Mouse (Mus musculus) brain, adult 2 months (tissue): ENCODE results near the gene Lrp5.
"Not testable (repeated sequence)": the region's sequence is repeated elsewhere in the genome, so short reads cannot be mapped to it uniquely, and the experiment has no call there.

Experiments
- DNase-seq: peaks from one replicate; pipeline ENCODE4 v3.0.0; 2011; ENCODE audit warnings: low read depth, low spot score

Lrp5 gene

DNA sequence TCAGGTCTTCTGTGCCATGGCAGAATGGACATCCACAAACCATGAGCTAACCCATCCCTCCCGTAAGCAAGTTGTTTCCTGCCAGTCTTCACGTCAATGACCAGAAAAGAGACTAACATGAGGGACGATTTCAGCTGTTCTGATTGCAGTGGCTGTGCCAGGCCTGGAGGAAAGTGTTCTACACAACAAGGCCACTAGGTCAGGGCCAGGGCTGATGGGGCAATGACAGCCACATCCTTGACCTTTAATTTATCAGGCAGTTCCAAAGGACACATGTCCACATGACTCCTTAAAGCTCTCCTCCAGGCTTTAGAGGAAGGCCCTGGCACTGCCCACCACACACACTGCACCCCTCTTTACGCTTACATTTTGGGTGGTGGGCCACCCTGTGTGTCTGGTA, 9.1 kb upstream of the Lrp5 start:
- DNase-seq: no peak

DNA sequence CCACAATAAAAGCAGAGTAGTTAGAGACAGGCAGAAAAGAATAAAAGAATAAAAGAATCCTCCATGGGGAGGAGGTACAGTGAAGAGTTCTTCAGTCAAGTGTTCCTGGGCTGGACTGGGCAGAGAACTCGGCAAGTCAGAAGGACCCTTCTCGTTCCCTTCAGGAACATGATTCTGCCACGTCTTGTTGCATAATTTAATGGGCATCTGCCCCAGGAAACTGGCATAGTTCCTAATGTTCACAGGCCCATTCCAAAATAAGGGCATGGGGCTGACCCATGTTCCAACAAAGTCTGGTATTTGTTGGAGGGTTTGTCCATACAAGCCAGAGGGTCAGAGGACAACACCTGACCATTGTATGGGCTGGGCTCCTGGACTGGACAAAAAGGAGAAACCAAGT, 8.6 kb upstream of the Lrp5 start:
- no peak for DNase-seq

DNA sequence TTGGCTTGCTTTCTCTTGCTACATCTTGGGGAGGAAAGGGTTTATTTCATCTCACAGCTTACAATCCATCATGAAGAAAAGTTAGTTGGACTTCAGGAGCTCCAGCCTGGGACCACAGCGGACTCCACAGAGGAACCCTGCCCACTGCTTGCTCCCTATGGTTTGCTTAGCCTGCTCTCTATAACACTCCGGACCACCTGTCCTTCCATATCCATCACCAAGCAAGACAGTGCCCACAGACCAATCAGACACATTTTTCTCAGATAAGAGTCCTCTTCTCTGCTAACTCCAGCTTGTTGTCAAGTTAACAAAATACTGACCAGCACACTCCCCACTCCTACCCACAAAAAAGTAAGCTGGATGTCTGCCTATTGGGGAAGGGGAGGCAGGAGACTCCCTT, 8.1 kb upstream of the Lrp5 start:
- DNase-seq: no peak

DNA sequence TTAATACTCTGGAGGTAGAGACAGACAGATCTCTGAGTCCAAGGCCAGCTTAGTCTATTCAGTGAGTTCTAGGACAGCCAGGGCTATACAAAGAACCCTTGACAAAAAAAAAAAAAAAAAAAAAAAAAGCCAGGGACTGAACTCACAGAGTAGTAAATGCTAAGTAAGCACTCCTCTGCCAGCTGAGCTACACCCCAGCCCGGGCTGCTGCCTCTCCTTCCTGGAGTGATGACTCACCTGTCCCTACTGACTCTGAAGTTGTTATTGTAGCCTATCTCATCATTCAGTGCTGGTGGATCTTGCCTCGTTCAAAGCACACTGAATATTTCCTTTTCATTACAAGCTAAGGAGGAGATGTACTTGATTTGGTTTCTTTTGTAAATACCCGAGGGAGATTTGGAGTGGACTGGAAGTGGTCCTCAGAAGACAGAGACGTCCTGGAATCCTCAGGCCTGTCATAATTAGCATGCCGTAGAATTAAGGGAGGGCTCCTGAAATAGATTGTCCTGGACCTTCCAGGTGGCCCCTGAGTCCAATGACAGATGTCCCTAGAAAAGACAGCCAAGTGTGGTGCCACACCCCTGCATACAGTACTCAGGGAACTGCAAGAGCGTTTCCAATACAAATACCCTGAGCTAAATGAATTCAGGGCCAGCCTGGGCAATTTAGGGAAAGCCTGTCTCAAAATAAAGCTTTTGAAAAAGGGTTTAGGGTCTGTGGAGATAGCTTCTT, 6.2 kb upstream of the Lrp5 start:
- DNase-seq: peak; percentile 67

DNA sequence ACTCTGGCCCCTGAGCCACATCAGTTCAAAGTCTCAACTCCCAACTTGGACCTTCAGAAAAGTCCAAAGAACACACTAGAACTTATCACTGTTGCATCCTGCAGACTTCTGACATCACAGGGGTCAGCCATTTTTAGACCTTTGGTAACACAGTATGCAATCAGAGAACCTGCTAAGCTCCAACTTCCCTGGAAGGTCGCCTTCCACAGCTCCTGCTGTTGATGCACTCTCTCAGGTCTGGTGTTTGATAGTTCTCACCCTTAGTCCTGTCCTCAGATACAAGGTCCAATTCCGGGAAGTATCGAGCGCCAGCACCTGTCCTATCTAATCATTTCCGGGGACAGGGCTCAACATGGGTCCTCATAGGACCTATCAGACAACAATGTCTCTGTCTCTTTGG, 5.0 kb upstream of the Lrp5 start:
- DNase-seq: no peak

DNA sequence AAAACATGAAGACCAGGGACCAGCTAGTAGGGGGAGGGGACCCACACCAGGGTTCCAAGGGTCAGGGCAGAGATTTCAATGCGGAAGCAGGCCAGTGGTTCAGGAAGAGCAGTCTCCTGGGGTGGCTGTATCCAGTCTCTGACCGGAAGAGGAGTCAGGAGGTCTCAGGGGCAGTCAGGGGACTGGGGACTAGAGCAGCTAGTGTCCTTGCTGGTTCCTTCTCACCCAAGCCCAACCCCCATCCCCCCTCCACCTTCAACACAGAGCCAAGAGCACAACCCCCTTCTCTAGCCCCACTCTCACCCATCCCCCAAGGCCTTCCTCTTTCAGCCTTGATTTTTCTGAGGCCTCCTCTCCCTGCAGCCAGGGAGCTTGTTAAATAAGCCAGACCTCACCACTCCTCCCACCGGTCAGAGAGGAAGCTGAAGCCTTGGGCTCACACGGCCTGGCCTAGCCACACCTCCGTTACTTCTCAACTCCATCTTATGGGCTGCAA, 1.4 kb upstream of the Lrp5 start:
- peak; percentile 55 for DNase-seq

DNA sequence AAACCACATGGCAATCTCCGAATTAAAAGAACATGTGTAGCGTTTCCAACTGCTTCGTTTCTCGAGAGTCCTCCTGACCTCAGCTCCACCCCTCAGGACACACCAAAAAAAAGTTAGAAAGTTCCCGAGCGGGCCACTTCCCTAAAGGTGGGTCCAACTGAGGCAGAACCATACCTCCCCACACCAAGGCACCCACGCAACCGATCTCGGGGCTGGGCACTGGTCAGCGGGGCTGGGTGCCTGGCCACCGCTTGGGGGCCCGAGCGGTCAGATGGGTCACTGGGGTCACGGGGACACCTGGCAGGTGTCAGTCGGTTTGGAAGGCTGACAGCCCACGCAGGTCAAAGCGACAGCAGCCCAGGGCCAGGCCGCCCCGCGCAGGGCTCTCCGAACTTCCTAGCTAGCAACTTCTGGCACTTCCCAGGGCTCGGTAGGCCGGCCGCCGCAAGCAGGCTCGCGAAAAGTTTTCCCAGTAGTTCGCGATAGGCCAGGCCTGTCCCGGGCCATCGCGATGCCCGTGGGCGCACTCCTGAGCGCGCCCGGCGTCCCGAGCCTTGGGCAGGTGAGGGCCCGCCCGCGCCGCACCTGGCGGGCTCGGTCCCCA, 651 bp downstream of the Lrp5 start:
- no peak for DNase-seq

DNA sequence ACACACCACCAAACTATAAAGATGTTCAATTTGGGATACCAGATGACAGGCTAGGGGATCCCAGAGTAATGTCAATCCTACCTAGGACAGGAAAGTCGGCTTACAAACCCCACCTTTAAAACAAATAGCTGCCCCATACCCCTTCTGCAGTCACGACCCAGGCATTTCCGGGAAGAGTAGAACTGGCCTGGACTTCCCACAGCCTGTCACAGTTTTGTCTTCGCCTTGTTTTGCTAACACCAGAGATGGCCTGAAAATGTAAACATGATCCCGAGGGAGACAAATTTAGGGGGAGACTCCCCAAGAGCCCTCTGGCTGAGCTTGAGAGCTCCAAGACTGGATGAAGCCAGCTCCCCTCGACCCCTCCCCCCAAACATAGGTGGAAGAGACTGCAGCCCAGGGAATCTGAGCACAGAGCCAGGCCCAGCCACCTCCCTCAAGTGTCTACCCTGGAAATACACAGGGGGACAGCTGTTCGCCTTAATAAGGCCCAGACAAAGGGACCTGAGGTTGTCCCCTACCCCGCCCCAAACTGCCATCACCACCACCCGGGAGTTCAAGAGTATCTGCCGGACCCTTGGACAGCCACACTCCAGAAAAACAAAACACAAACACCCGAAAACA, 1.3 kb downstream of the Lrp5 start:
- no peak for DNase-seq

DNA sequence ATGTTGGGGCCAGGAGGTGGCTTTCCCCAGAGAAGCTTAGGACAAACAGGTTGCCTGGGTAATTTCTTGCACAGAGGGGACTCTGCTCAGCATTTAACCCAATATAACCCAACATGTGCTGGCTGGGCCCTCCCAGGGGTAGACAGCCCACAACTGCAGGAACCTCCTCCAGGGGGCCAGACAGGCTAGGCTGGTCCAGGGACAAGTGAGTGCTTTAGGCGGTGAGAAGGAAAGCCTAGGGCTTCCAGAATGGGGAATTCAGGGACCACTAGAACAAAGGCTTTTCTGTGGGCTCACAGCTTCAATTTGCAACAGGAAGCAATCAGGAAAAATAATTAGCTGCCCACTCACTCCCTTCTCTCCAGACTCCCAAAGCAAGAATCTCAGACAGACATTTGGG, 1.9 kb downstream of the Lrp5 start:
- DNase-seq: no peak

DNA sequence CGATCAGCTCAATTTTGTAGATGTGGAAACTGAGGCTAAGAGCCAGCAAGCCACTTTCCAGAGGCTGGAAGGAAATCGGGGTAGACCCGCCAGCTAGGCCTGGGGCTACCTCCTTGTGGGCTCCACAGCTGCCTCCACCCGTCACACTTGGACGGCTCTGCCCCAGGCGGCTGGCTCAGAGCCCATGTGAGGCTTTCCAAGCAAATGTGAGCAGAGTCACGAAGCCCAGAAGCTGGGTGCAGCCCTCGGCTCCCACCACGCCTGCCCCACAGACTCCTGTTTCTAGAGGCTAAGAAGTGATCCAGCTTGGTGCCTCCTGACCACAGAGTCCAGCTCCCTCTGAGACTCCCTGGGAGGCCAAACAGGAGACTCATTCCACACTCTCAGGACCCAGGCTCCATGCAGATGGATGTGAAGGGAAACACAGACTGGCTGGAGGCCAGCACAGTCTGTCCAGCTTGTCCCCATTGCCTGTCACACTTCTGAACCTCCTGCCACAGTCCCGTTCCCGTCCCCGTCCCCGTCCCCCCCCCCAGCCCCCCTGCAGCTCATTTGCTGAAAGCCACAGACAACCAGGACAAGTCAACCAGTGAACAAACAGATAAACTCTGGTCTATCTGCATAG, 4.9 kb downstream of the Lrp5 start:
- peak; percentile 49 for DNase-seq

DNA sequence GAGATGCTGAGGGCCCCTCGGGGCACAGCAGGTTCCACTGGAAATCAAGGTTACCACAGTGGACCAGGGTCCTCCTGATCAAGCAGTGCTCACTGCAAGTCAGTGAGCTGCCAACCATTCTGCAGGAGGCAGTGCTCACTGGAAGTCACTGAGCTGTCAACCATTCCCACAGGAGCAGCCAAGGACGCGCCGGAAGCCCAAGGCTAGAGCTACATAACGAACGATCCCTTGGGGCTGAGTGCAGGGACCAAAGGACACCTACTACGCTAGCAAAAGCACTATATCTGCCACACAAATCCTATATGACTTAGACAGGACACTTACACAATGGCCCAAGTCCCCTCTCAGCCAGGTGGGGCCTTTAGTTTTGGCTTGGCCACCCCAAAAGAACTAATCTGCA, 5.6 kb downstream of the Lrp5 start:
- no peak for DNase-seq

DNA sequence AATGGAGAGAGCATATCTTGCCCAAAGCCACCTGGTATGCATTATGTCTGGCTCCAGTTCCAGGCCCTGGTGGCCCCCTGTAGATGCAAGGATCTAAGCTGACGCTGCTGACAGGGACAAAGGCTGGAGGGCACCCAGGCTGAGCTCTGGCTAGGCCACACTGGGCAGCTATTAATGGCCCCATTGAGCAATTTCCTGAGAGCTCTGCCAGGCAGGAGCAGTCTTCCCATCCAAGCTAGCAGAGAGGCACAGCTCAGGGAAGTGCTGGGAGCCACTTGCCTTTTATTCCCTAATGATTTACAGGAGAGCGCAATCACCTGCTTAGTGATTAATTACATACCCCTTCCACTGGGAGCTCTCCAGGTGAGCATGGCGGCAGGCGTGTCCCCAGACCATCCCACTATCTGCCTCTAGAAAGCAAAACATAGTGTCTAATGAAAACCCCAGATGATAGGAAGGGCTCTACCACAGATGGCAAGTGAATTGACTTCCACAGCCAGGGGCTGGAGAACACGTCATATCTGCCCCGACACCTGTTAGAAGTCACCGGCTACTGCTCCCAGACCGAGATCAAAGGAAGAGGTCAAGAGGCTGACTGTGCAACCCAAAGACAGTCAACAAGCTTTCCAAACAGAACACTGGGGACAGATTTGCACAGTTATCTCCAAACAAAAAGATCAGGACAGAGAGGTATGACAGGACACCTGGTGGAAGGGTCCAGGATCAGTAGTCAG, 12.1 kb downstream of the Lrp5 start:
- peak; percentile 57 for DNase-seq

DNA sequence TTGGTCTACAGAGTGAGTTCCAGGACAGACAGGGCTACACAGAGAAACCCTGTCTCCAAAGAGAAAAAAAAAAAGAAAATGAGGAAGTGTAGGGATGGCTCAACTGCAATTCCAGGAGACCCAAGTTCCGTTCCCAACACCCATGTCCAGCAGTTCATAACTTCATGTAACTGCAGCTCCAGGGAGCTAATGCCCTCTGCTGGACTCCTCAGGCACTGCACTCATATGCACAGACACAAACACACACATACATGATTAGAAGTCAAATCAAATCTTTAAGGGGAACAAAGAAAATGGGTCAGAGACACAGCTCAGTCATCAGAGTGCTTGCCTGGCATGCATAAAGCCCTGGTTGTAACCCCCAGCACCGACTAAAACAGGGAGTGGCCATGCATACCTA, 13.2 kb downstream of the Lrp5 start:
- no peak for DNase-seq

DNA sequence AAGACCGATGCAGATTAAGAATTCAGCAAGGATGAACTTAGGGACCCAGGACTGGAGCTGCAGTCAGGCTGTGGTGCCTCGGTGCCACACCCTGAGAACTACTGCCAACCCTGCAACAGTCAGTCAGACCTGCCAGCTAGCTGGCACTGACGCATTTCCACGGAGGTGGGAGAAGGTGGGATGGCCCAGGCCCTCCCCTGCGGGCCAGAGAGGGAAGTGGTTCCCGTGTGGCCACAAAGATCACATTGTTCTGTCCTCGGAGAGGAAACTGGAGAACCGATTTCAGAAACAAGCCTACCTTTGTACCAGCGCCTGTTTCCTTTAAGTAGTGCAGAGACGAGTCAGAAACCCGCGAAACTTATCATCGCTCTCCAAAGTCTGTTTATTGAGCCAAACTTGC, 17.3 kb downstream of the Lrp5 start:
- DNase-seq: no peak

DNA sequence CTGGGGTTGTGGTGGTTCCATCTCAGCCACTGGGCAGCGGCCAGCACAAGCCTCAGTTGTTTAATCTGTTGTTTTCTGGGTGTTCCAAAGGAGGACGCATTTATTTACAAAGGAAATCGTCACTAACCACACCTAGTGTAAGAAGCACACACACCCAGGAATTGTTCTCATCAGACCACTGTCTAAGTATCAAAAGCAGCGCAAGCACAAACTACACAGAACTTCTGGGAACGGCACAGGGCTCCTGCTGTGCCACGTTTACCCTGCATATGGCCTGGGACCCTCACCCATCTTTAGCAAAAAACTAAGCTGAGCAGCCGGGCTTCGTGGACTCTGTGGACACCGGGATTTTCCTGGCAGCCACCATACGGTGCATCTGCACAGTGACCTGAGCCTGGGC, 17.8 kb downstream of the Lrp5 start:
- DNase-seq: no peak

DNA sequence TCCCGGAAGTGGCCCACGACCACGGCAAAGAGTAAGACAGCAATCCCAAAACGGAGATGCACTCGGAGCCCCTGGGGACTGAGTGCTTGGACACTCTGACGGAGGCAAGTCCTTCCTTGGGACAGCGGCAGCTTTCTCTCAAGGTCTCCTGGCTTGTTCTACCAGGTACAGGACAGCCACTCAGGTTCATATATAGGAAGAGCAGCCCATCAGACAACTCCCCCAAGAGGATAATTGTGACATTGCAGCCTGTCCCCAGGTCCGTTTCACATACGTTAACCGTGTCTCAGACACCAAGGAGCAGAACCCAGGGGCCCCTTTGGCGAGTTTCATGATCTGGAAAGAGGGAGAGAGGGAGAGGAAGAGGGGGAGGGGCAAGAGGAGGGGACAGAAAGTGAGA, 18.4 kb downstream of the Lrp5 start:
- DNase-seq: no peak

DNA sequence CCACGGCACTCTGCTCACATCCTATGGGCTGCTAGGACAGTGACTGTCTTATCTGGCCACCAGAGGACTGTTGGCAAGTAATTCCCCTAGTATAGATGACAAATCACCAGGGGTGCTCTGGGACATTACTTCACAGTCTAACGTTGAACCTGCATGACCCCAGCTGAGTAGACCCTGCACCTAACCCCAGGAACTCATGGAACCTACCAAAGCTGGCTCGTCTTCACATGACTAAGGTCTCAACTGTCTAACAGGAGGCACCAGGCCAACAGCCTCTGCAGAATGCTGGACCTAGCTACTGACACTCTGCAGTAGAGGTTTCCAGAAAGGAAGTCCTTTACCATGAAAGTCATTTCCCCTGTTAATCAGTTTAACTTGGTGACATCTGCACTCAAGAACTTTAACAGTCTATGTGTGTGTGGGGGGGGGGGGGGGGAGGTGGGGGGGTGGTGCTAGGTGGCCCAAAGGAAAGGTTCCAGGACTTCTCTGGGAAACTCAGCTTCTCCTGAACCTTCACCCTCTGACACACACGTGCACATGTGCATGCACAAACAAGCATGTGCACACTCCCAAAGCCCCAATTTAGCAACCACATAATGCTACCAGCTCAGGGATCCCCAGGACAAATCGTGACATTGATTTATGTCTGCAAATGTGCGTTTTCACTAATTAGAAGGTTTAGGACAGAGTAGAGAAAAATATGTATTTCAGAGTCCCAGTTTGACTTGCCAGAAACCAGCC, 19.0 kb downstream of the Lrp5 start:
- DNase-seq: no peak

DNA sequence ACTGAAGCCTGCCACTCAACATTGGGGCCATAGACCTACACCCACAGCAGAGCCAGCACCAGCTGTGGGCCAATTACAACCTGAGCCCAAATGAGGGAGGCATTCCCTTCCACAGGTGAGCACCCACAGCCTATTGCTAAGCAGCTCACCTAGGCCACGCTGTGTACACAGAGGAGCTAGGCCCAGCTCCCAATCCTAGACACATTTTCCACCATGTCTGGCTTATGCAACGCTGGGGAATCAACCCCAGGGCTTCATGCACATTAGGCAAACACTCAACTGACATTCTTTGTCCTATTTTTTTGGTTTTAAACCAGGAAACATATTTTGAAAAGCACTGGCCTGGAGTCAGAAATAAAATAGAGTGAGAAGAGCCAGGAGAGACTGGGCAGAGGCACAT, 19.7 kb downstream of the Lrp5 start:
- peak; percentile 26 for DNase-seq

DNA sequence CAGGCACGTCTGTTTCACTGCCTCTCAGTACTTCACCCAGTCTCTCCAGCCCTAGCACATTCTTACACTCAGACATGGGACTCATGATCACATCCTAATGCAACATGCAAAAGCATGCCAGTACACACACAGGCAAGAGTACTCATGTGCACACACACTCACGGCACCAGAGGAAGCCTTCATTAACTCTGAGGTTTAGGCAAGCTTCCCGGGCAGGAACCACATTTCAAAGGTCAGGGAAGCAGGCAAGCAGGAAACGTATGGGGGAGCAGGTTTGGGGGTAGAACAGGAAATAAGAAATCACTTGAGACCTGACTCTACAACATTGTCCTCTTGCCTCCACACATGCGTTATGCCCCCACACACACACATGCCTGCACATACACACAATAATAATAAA, 20.9 kb downstream of the Lrp5 start:
- no peak for DNase-seq

DNA sequence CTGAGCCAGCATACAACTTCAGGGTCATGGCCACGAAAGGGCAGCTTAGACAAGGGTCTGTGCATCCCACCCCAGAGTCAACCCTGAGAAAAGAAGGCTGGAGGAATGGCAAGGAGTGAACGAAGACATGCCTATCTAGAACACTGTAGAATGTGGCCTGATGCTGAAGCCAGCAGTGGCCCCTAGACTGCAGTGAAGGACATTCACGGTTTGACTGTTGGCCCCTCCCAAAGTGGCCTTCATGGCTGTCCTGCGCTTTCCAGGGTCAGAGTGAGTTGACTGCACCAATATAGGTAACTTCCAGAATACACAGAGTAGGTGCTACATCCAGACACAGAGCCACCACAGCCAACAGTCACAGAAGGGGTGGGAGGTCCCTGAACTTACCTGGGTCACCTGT, 28.4 kb downstream of the Lrp5 start:
- DNase-seq: no peak

DNA sequence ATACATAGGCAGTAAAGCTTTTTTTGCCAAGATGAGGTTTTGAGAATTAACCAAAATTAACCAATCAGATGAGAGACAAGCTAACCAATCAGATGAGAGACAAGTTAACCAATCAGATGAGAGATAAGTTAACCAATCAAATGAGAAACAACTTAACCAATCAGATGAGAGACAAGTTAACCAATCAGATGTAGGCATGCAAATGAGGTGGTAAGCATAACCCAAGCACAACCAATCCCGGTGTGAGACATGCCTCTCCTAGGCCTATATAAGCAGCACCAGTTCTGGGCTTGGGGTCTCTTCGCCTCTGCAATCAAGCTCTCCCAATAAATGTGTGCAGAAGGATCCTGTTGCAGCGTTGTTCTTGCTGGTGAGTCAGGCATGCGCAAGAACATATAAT, 29.3 kb downstream of the Lrp5 start:
- DNase-seq: not testable (repeated sequence)
